Mouse (Mus musculus): ENCODE measurements at regions not wholly inside any gene's neighbourhood (a gene's known extent, or its start where the extent isn't known, plus 50 kb on each side); places are given as distances from the start of the nearest gene placed in this dataset.

DNA sequence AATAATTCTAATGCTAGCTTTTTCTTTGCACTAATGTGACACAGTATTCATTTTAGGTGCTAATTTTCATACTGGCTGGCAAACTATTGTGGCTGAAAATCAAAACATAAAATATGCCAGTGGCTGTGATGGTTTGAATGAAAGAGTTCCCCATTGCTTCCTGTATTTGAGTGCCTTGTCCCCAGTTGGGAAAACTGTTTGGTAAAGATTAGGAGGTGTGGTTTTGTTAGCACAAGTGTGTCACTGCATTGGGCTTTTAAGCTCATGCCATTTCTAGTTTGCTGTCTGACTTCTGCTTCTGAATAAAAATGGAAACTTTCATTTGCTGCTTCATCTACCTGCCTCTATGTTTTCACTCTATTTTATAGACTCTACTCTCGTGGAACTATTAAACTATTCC, 768.6 kb upstream of the Tmprss15 start:
- H3K4me1 ChIP-seq (ENCODE audit: control insufficient read depth, insufficient read depth, low read length) = no peaks in the 10 kb centered on the region
- no peak overlapping the region for H3K4me2 ChIP-seq (ENCODE audit: low read length)
- no peak overlapping the region for H3K27ac ChIP-seq (ENCODE audit: low read length)
- ATAC-seq = no peak
- 67% methylated on average over 1 of the region's 1 CpGs for WGBS
- H3K9ac ChIP-seq (ENCODE audit: low read depth, low read length) = no peak overlapping the region
- no peaks in the 10 kb centered on the region for H3K27me3 ChIP-seq (ENCODE audit: control insufficient read depth, insufficient read depth, low read depth, low read length)
- H3K4me3 ChIP-seq (ENCODE audit: low read depth, low read length) = no peak overlapping the region
- H3K9me3 ChIP-seq (replicated peaks; ENCODE audit: control insufficient read depth, low read length, poor library complexity, severe bottlenecking) = no peaks in the 10 kb centered on the region
- no peaks in the 10 kb centered on the region for H3K36me3 ChIP-seq (ENCODE audit: control insufficient read depth, insufficient read depth, low read length)

DNA sequence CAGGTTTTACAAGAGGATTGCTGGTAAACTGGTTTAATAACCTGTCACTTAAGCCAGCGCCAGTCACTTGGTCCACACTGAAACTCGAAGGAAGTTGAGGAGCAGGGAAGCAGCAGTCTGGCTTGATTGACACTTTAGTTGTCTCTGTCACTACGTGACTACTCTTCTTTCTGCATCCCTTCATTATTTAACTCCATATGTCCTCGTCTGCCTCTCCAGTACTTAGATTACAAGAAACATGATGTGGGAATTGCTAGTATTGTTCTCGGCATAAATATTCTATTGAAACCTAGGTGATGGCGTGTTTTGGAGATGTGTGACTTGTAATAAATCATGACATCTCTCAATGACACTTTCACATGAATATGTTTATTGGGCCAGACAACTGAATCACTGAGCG, 758.3 kb upstream of the Tmprss15 start:
- no peaks in the 10 kb centered on the region for H3K27me3 ChIP-seq (ENCODE audit: control insufficient read depth, insufficient read depth, low read depth, low read length)
- WGBS = 63% methylated on average over 7 of the region's 7 CpGs
- H3K4me1 ChIP-seq (ENCODE audit: control insufficient read depth, insufficient read depth, low read length) = no peaks in the 10 kb centered on the region
- no peaks in the 10 kb centered on the region for H3K36me3 ChIP-seq (ENCODE audit: control insufficient read depth, insufficient read depth, low read length)
- peak; percentile 56; the same call in 1 of the 2 replicates for ATAC-seq
- H3K9ac ChIP-seq (ENCODE audit: low read depth, low read length) = no peak overlapping the region
- H3K9me3 ChIP-seq (replicated peaks; ENCODE audit: control insufficient read depth, low read length, poor library complexity, severe bottlenecking) = no peaks in the 10 kb centered on the region
- no peak overlapping the region for H3K4me2 ChIP-seq (ENCODE audit: low read length)
- no peak overlapping the region for H3K4me3 ChIP-seq (ENCODE audit: low read depth, low read length)
- H3K27ac ChIP-seq (ENCODE audit: low read length) = no peak overlapping the region

DNA sequence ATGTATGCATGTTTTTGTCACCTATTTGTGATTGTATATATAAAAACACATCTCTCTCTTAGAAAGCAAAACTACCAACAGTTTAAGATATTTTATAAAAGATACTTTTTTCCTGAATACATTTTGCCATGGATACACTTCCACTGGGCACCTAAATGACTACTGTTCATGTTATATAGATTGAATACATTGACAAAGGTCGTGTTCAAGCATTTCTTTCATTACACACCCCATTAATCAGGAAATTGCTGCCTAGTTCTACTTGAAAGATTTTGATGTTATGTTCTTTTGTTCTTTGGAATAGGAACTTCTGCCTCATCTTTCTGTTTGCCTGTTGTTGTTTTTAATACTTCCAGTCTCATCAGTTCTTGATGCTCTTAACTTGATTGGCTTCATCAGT, 726.0 kb upstream of the Tmprss15 start:
- Histone ChIP-seq H3K36me3 (ENCODE audit: control insufficient read depth, insufficient read depth, low read length) (no peaks in the 10 kb centered on the region), H3K4me1 (ENCODE audit: control insufficient read depth, insufficient read depth, low read length) (no peaks in the 10 kb centered on the region), H3K9ac (ENCODE audit: low read depth, low read length) (no peak overlapping the region), H3K4me3 (ENCODE audit: low read depth, low read length) (no peak overlapping the region), H3K27ac (ENCODE audit: low read length) (no peak overlapping the region), H3K4me2 (ENCODE audit: low read length) (no peak overlapping the region), H3K9me3 (replicated peaks; ENCODE audit: control insufficient read depth, low read length, poor library complexity, severe bottlenecking) (no peaks in the 10 kb centered on the region), H3K27me3 (ENCODE audit: control insufficient read depth, insufficient read depth, low read depth, low read length) (no peaks in the 10 kb centered on the region)
- 50% methylated on average over 1 of the region's 1 CpGs for WGBS
- no peak for ATAC-seq

DNA sequence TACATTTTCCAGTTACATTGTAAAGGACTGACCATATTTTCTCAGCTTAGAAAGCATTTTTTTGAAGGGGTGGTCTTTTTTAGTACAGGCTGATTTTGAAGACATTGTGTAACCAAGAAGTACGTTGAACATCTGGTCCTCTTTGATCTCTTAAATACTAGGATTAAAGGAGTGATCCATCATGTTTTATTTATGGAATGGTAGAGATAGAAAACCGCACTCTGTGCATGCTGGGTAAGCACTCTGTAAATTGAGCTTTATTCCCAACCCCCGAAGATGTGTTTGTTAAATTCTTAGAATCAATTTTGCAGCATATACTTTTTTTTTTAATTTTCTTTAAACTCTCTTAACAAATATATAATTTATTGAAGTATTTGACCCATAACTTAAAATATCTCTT, 687.8 kb upstream of the Tmprss15 start:
- H3K4me1 ChIP-seq (ENCODE audit: control insufficient read depth, insufficient read depth, low read length) = no peaks in the 10 kb centered on the region
- H3K9ac ChIP-seq (ENCODE audit: low read depth, low read length) = no peak overlapping the region
- no peaks in the 10 kb centered on the region for H3K27me3 ChIP-seq (ENCODE audit: control insufficient read depth, insufficient read depth, low read depth, low read length)
- ATAC-seq = no peak
- no peak overlapping the region for H3K27ac ChIP-seq (ENCODE audit: low read length)
- no peaks in the 10 kb centered on the region for H3K36me3 ChIP-seq (ENCODE audit: control insufficient read depth, insufficient read depth, low read length)
- H3K4me2 ChIP-seq (ENCODE audit: low read length) = no peak overlapping the region
- no peak overlapping the region for H3K4me3 ChIP-seq (ENCODE audit: low read depth, low read length)
- 33% methylated on average over 3 of the region's 3 CpGs for WGBS
- H3K9me3 ChIP-seq (replicated peaks; ENCODE audit: control insufficient read depth, low read length, poor library complexity, severe bottlenecking) = no peaks in the 10 kb centered on the region

Measured in midbrain, embryonic 16.5 days (tissue).